Mouse (Mus musculus) heart, adult 2 months (tissue): ENCODE measurements around the gene Trim50. TPM values are rescaled to one million over a fixed set of nuclear protein-coding genes. Genes with fewer than 3 reads are reported as not detected.

Experiments used
- DNase-seq, 2 experiments: peaks; one replicate each; pipeline ENCODE4 v3.0.0; 2021
- H3K27ac ChIP-seq: fragments of 200-600 bp; 2 replicates; pipeline ENCODE4 v1.8.1; 2022
- H3K27me3 ChIP-seq: fragments of 200-500 bp; 2 replicates; pipeline ENCODE4 v1.6.1; 2012; ENCODE audit warnings: mild to moderate bottlenecking, low read length, inconsistent platforms, mixed read lengths; ENCODE audit not compliant: control insufficient read depth, insufficient read depth
- H3K36me3 ChIP-seq: fragments of 200-500 bp; 2 replicates; pipeline ENCODE4 v1.6.1; 2012; ENCODE audit warnings: low read length, inconsistent platforms; ENCODE audit not compliant: control insufficient read depth, insufficient read depth
- H3K4me1 ChIP-seq: fragments of 200-500 bp; 2 replicates; pipeline ENCODE4 v1.6.1; 2011; ENCODE audit warnings: low read length; ENCODE audit not compliant: control insufficient read depth, insufficient read depth
- H3K4me3 ChIP-seq: fragments of 200-600 bp; 2 replicates; pipeline ENCODE4 v1.8.1; 2022
- H3K79me2 ChIP-seq: fragments of 200-500 bp; replicated peaks from 2 replicates; pipeline ENCODE4 v1.6.1; 2012; ENCODE audit warnings: mild to moderate bottlenecking, inconsistent platforms, low read length, moderate library complexity, mixed read lengths; ENCODE audit not compliant: control insufficient read depth, insufficient read depth
- H3K9ac ChIP-seq: fragments of 200-500 bp; 2 replicates; pipeline ENCODE4 v1.6.1; 2012; ENCODE audit warnings: low read depth, mild to moderate bottlenecking, control low read depth, inconsistent platforms, low read length, mixed read lengths
- CTCF ChIP-seq: fragments of 200-600 bp; IDR thresholded peaks from 2 replicates; pipeline ENCODE4 v1.8.1; 2022; ENCODE audit warnings: antibody characterized with exemption, mild to moderate bottlenecking, moderate library complexity
- EP300 ChIP-seq: fragments of 200-500 bp; IDR thresholded peaks from 2 replicates; pipeline ENCODE4 v1.6.1; 2011; ENCODE audit warnings: low read depth, low read length, control low read depth; ENCODE audit not compliant: insufficient read depth
- POLR2A ChIP-seq: fragments of 200-500 bp; IDR thresholded peaks from 2 replicates; pipeline ENCODE4 v1.6.1; 2011; ENCODE audit warnings: mild to moderate bottlenecking, low read depth, low read length, control low read depth; ENCODE audit not compliant: insufficient read depth
- WGBS: fragments of 180-500 bp; shearing (Covaris S2); methylation state at CpG from one replicate; pipeline ENCODE4 v1.1.7; 2018; 5-methylcytosine and 5-hydroxymethylcytosine counted together
- intact Hi-C: fragments of 180-260 bp; cut with DNase I; formaldehyde crosslinking; loops from one replicate; pipeline ENCODE4 v1.15.1; 2025
- long read RNA-seq: library from polyadenylated mRNA; stranded (forward); transcript quantifications from one replicate; pipeline ENCODE4 v2.0.0, GENCODE M21; 2021
- polyA plus RNA-seq: library from polyadenylated mRNA; depleted of rRNA; stranded (reverse); fragments of >200 nt; gene quantifications from 2 replicates; pipeline ENCODE4 v1.2.3, GENCODE M21; 2012; rRNA removed
- total RNA-seq, 2 experiments: library from RNA; stranded (reverse); gene quantifications; 2 replicates each; pipeline ENCODE4 v1.2.3; 2021

Trim50 gene
- total RNA-seq (under 1 TPM; 0.11 to 0.18 TPM), polyA plus RNA-seq (not detected in 2 replicates)
- long read RNA-seq, partial matches to known transcripts, result 0 of 1 reads
- long read RNA-seq, other reads (novel, unspliced or antisense), result 1 of 1 reads

DNA sequence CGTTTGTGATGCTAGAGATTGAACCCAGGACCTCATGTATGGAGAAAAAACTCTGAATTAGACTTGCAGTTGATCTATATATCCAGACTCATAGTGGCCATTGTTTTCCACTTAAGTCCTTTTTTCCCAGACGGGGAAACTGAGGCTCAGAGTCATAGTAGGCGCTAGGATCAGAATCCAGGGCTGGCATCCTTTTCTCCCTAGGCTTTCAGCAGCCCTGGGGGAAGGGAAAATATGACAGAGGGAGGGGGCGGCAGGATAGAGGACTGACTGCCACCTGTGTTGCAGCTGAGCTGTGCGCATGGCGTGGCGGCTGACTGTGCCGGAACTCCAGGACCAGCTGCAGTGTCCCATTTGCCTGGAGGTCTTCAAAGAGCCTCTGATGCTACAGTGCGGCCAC, at the start of gene Trim50:
TSS of gene Trim50 (plus strand) at position 301 of the 400 bp plus-strand sequence.
- Histone ChIP-seq H3K27ac (no peak within 1 kb of the TSS), H3K27me3 (no peaks in the 10 kb centered on the region; the same call in 1 of the 2 replicates), H3K4me1 (no peaks in the 10 kb centered on the region), H3K36me3 (no peaks in the 10 kb centered on the region), H3K79me2 (no peaks in the 10 kb centered on the region), H3K9ac (no peak within 1 kb of the TSS), H3K4me3 (no peak within 1 kb of the TSS)
- no peak for TF ChIP-seq EP300
- TF ChIP-seq POLR2A, result no peak
- no peak for TF ChIP-seq CTCF
- DNase-seq, result no peak
- WGBS, result 58% methylated on average over 9 of the region's 9 CpGs
- intact Hi-C loops, result no loop called here

DNA sequence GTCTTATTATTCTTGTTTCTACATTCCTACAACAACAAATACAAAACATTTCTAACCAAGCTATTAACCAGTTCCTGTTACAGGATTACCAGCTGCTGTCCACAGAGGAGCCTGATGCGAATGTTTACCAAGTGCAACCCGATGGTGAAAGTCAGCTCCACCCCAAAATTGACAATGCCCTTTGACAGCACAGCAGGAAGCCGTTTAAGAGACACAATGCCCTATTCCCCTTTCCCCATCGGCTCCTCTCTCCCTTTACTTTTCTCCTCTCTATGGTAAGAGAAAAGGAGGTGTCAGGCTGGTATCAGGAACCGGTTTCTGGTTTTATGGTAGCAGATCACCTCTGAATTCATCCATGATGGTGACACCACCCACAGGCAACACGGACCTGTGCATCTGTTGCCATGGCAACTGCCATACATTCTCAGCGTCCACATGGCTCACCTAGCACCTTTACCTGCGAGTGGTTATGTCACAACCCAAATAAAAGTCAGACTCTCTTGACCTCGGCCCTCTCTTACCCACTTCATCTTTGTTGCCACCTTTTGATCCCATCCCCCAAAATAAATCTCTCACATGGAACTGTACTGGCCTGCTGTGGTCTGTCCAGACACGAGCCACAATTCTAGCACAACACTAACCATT, 46.7 kb upstream of the Trim50 start:
- Histone ChIP-seq H3K4me3 (no peak overlapping the region), H3K9ac (no peak overlapping the region), H3K27me3 (no peaks in the 10 kb centered on the region), H3K79me2 (no peaks in the 10 kb centered on the region), H3K27ac (no peak overlapping the region), H3K36me3 (no peaks in the 10 kb centered on the region), H3K4me1 (no peaks in the 10 kb centered on the region)
- intact Hi-C loops, result no loop called here
- no peak for DNase-seq
- WGBS, result 46% methylated on average over 10 of the region's 10 CpGs
- no peak for TF ChIP-seq EP300
- no peak for TF ChIP-seq POLR2A
- TF ChIP-seq CTCF, result no peak

DNA sequence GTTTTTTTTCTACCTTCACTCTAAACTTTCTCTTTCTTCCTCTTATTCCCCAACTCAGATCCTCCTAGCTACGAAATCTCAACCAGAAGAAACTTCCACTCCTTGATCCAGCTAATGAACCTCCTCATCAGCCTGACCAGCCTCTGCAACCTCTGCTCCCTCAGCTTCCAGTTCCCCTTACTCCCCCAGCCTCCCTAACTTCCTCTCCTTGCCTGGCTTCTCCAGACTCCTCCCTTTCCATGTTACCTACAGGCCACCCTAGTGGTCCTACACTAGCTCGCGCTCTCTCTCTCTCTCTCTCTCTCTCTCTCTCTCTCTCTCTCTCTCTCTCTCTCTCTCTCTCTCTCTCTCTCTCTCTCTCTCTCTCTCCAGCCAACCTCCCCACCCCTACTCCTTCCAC, 36.9 kb upstream of the Trim50 start:
- WGBS, result 76% methylated on average over 3 of the region's 3 CpGs
- DNase-seq, result no peak
- Histone ChIP-seq H3K36me3 (no peaks in the 10 kb centered on the region), H3K4me3 (no peak overlapping the region), H3K4me1 (no peaks in the 10 kb centered on the region), H3K27me3 (no peaks in the 10 kb centered on the region), H3K27ac (no peak overlapping the region), H3K9ac (no peak overlapping the region), H3K79me2 (no peaks in the 10 kb centered on the region)
- intact Hi-C loops, result no loop called here
- TF ChIP-seq EP300, result no peak
- no peak for TF ChIP-seq CTCF

DNA sequence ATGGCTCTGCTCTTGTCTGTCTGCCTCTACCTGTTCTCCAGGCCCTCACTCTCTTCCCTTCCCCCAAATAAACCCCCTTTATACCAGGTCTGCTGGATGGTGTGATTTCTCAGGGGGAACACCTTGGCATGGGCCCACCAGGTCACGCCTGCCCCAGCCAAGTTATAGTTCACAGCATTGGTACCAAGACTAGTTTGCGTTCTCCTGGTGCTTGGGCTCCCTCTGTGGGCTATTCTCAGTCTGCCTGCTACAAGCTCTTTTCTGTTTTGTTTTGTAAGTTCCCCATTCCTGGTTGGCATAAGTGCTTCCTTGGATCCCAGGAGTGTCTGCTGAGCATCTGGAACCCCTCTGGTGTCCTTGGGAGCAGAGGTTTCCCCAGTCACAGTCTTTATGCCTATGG, 33.2 kb upstream of the Trim50 start:
- Histone ChIP-seq H3K27ac (no peak overlapping the region), H3K79me2 (no peaks in the 10 kb centered on the region), H3K4me1 (no peaks in the 10 kb centered on the region), H3K9ac (no peak overlapping the region), H3K27me3 (no peaks in the 10 kb centered on the region), H3K36me3 (no peaks in the 10 kb centered on the region), H3K4me3 (no peak overlapping the region)
- WGBS, result 72% methylated on average over 2 of the region's 2 CpGs
- intact Hi-C loops, result no loop called here
- no peak for DNase-seq
- TF ChIP-seq EP300 (no peak), POLR2A (no peak), CTCF (0 out of 2 replicates have a peak, but pooled peaks have one; percentile 15)

DNA sequence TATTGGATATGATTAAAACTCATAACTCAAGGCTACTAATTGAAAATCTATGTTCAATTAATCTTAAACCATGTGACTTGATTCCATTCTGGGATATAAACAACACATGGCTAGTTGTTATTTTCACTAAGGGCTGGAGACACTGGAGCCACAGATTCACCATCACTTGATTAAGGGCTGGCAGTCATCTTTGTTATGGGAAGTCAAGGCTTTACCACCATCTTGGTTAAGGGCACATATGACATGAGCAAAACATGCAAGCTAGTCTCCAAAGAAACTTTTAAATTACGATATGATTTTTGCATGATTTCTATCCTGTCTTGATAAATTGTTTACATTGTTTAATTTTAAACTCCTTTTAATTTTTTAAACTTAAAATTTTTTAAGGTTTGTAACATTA, 30.9 kb upstream of the Trim50 start:
- WGBS, result 87% methylated on average over 1 of the region's 1 CpGs
- TF ChIP-seq POLR2A (no peak), CTCF (no peak), EP300 (no peak)
- no peak overlapping the region for H3K27ac ChIP-seq
- DNase-seq, result no peak
- no peaks in the 10 kb centered on the region for H3K4me1 ChIP-seq
- H3K4me3 ChIP-seq, result no peak overlapping the region
- intact Hi-C loops, result no loop called here
- H3K36me3 ChIP-seq, result no peaks in the 10 kb centered on the region
- H3K27me3 ChIP-seq, result no peaks in the 10 kb centered on the region
- H3K9ac ChIP-seq, result no peak overlapping the region
- H3K79me2 ChIP-seq, result no peaks in the 10 kb centered on the region

DNA sequence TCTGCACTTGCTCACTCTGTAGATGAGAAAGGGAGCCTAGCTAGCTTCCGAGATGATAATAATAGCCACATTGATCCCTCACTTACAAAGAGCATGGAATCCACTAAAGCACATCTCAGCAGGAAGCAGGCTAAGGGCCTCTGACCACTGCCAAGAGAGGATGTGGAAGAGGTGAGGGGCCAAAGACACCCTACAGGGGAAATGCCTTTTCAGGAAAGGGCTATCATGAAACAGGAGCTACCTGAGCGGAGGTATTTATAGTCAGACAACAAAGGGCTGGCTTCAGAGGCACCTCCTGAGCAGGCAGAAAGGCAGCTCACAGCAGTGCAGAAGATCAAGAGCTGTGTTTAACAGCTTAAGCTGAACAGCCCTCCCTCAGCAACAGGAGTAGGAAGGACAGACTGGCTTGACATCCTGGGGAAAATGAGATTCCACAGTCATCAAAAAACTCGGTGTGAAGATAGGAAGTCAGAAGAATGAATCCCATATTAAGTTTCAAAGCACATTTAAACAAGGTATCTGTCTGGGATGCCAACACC, 26.9 kb upstream of the Trim50 start:
- H3K79me2 ChIP-seq, result no peaks in the 10 kb centered on the region

More for the DNA sequence above, 26.9 kb upstream of the Trim50 start:
- no peak for TF ChIP-seq POLR2A
- Histone ChIP-seq H3K27me3 (no peaks in the 10 kb centered on the region), H3K36me3 (no peaks in the 10 kb centered on the region), H3K4me3 (no peak overlapping the region), H3K4me1 (no peaks in the 10 kb centered on the region), H3K27ac (no peak overlapping the region), H3K9ac (no peak overlapping the region)
- DNase-seq, result no peak
- intact Hi-C loops, result no loop called here
- WGBS, result 25% methylated on average over 3 of the region's 3 CpGs
